Mouse (Mus musculus) limb, embryonic 10.5 days (tissue): ENCODE measurements around the gene Myo1c. TPM values are rescaled to one million over a fixed set of nuclear protein-coding genes. Genes with fewer than 3 reads are reported as not detected.

Source experiments
- DNase-seq: peaks from one replicate; pipeline ENCODE4 v3.0.0-alpha.2; 2017; ENCODE audit warnings: low spot score
- H3K27ac ChIP-seq: fragments of 300-500 bp; sonication (generic); 2 replicates; pipeline ENCODE4 v1.5.1; 2016; ENCODE audit warnings: mild to moderate bottlenecking
- H3K27me3 ChIP-seq: fragments of 300-500 bp; sonication (generic); 2 replicates; pipeline ENCODE4 v1.6.1; 2016; ENCODE audit warnings: low read depth, mild to moderate bottlenecking; ENCODE audit not compliant: poor library complexity, severe bottlenecking
- H3K36me3 ChIP-seq: fragments of 300-500 bp; sonication (generic); 2 replicates; pipeline ENCODE4 v1.6.1; 2016; ENCODE audit warnings: mild to moderate bottlenecking, moderate library complexity
- H3K4me1 ChIP-seq: fragments of 300-500 bp; sonication (generic); 2 replicates; pipeline ENCODE4 v1.6.1; 2016
- H3K4me3 ChIP-seq: fragments of 300-500 bp; sonication (generic); 2 replicates; pipeline ENCODE4 v1.5.1; 2016; ENCODE audit warnings: mild to moderate bottlenecking, moderate library complexity
- H3K9me3 ChIP-seq: fragments of 300-500 bp; sonication (generic); replicated peaks from 2 replicates; pipeline ENCODE4 v1.6.1; 2016; ENCODE audit warnings: mild to moderate bottlenecking
- WGBS: fragments of 180-500 bp; shearing (Covaris S2); methylation state at CpG from one replicate; pipeline ENCODE4 v1.1.7; 2016; 5-methylcytosine and 5-hydroxymethylcytosine counted together
- polyA plus RNA-seq: library from polyadenylated mRNA; unstranded; fragments of >200 nt; fragmentation: Nextera tagmentation; extraction: Ambion mirVana; gene quantifications from 2 replicates; pipeline ENCODE4 v1.2.1, GENCODE M21; 2016

The Myo1c gene
- polyA plus RNA-seq, 1 experiment from 2014 or later = 19.7 TPM

DNA sequence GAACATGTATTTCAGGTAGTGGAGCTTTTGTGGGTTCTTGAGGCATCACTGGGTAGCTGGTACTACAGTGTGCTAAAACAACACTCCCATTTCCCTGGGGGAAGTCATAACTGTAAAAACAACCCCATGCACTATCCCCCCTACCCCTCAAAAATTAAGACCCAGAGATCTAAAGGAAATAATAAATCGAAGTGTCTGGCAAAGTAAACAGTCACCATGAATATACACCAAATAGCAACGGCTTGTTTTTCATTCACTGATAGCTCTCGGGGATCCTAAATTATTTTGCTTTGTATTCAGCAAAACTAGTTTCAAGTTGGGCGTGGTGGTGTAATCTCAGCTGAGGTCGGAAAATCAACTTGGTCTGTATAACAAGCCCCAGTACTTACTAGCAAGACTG is 20.2 kb upstream of the Myo1c start:
- Histone ChIP-seq H3K4me1 (peaks cover 28% of the 10 kb centered on the region), H3K27me3 (no peaks in the 10 kb centered on the region), H3K27ac (peak overlapping the region; percentile 86), H3K36me3 (peaks cover 37% of the 10 kb centered on the region), H3K4me3 (peak overlapping the region; percentile 74), H3K9me3 (no peaks in the 10 kb centered on the region)
- DNase-seq = no peak
- 24% methylated on average over 5 of the region's 5 CpGs for WGBS

DNA sequence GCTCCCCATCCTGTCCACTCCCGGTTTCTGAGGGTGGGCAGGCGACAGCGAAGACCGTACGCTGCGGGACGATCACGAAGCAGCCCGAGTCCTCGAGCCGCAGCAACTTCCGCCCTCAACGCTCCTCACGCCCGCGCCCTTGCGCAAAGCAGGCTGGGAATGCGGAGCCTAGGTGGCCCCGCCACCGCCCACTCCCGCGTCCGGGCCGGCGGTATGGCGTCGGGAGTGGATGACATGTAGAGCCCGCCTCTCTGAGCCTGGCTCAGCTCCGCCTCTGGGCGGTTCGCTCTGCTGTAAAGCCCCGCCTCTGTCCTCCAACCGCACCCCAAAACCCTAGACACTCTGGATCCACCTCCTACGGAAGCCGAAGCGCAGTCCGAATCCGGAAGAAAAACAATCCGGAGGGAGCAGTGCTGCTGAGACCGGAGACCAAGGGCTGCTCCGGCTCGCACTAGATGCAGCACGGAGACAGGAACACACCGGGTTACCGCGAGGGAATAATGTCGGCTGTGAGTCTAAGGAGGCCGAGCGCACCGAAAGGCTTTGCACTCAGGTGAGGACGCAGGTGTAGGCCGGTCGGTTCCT is 19.6 kb upstream of the Myo1c start, which contains the start of gene Inpp5k:
Gene Inpp5k, plus strand, starts transcription at position 344 of the 585 bp plus-strand sequence.
- H3K4me1 ChIP-seq = peaks cover 34% of the 10 kb centered on the region
- peak; percentile 91 for DNase-seq
- whole genome bisulfite sequencing = under 1% methylated on average over 53 of the region's 53 CpGs
- no peaks in the 10 kb centered on the region for H3K27me3 ChIP-seq
- H3K4me3 ChIP-seq = peak within 1 kb of the TSS; percentile 74
- peak within 1 kb of the TSS; percentile 86 for H3K27ac ChIP-seq
- no peaks in the 10 kb centered on the region for H3K9me3 ChIP-seq
- peaks cover 30% of the 10 kb centered on the region for H3K36me3 ChIP-seq

DNA sequence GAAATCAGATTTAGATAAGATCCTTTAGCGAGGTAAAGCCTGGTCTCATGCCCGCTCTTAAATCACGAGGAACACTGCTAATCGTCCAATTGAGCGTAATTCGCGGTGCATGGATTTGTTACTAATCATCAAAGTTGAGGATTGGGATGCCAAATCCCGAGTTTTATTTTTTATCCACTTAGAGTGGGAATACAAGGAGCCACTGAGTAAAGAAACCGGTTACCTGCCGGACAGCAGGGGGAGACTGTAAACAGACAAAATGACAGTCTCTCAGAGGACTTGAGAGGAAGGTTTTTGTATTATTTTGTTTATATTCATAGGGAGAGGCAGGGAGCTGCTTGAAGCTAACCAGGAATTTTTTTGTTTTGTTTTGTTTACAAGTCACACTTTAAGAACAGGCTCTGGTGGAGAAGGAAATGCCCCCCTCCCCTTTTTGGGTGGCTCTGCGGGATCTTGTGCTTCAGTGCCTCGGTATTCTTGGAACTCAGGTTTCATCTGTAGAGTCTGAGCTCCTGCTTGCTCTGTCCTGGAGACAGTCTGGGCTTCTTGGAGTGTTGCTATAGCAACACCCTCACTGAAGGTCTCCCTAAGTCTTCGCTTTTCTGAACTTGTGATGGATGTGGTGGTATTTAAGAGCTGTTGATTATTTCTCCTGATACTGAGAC is 18.6 kb upstream of the Myo1c start:
- peak overlapping the region; percentile 74 for H3K4me3 ChIP-seq
- no peaks in the 10 kb centered on the region for H3K27me3 ChIP-seq
- H3K9me3 ChIP-seq = no peaks in the 10 kb centered on the region
- H3K4me1 ChIP-seq = peaks cover 34% of the 10 kb centered on the region
- 18% methylated on average over 13 of the region's 13 CpGs for WGBS
- no peak for DNase-seq
- H3K27ac ChIP-seq = no peak overlapping the region
- H3K36me3 ChIP-seq = peaks cover 21% of the 10 kb centered on the region

DNA sequence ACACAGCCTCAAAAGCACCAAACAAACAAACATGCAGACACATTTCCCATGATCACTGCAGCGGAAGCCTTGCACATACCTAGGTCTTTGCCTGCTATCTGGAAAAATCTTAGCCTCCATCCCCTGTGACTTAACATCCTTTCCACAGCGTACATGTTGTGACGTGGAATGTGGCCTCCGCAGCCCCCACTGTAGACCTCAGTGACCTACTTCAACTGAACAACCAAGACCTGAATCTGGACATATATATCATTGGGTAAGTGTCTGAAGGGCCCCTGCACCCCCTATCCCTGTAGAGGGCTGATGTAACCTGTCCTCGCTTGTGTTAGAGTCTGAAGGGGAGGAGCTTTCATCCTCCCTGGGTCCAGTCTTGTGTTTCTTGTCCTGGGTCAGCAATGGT is 17.4 kb upstream of the Myo1c start:
- Histone ChIP-seq H3K4me3 (no peak overlapping the region), H3K27ac (no peak overlapping the region), H3K4me1 (peaks cover 34% of the 10 kb centered on the region), H3K27me3 (no peaks in the 10 kb centered on the region), H3K9me3 (no peaks in the 10 kb centered on the region), H3K36me3 (peaks cover 19% of the 10 kb centered on the region)
- 92% methylated on average over 5 of the region's 5 CpGs for WGBS
- DNase-seq = no peak

DNA sequence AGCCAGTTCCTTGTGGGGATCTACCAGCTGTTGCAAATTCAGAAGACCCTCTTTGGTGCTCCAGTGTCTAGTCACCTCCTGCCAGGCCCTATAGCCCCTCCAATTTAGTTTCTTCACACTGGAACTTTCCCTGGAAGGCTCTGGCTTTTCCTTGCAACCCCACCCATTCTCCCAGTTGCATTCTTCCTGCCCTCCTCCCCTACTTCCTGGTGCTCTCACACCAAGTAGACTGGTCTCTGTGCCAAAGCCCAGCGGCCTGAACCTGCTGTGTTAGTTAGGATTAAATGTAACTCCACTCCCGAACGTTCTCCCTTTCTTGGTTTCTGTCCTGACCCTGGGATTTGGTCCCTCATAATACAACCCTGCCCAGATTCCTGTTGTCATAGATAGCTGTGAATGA is 15.5 kb upstream of the Myo1c start:
- H3K9me3 ChIP-seq = no peaks in the 10 kb centered on the region
- peaks cover 11% of the 10 kb centered on the region for H3K36me3 ChIP-seq
- no peak overlapping the region for H3K4me3 ChIP-seq
- H3K27me3 ChIP-seq = no peaks in the 10 kb centered on the region
- H3K27ac ChIP-seq = no peak overlapping the region
- DNase-seq = no peak
- 88% methylated on average over 3 of the region's 3 CpGs for WGBS
- H3K4me1 ChIP-seq = peaks cover 31% of the 10 kb centered on the region

DNA sequence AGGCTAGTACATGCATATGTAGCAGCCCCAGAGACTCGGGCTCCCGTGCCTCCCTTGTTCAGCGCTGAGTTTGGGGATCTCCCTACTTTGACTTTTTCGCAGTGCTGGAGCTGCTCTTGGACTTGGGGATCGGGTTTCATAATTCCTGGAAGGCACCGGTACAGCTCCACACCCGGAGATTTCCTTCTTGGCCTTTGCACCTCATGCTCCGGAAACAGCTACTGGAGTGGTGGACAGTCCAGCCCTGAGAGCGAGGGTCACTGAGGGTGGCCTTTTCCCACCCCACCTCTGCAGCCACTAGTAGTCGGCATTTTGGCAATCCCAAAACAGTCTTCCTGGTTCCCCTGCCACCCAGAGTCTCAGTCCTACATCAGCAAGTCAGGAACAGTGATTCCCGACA is 15.0 kb upstream of the Myo1c start:
- Histone ChIP-seq H3K4me3 (no peak overlapping the region), H3K27ac (no peak overlapping the region), H3K27me3 (no peaks in the 10 kb centered on the region), H3K4me1 (peaks cover 26% of the 10 kb centered on the region), H3K9me3 (no peaks in the 10 kb centered on the region), H3K36me3 (peaks cover 11% of the 10 kb centered on the region)
- DNase-seq = no peak
- WGBS = 74% methylated on average over 11 of the region's 11 CpGs

DNA sequence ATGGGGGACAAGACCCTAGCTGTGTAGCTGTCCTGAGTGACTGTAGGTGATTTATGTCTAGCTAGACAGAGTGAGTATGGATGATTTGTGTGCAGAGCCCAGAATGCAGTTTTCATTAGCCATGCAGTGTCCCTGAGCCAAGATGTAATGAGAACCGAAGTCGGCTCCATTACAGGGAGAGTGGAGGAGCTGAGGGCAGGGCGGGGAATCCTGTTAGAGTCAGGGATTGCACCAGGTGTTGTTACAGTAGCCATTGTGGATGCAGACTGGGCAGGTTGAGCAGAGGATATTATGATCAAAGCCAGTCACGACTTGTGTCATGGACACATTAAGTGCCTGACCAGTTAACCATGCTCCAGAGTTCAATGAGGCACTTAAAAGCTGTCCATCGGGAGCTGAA is 7.0 kb upstream of the Myo1c start:
- Histone ChIP-seq H3K27me3 (no peaks in the 10 kb centered on the region), H3K9me3 (no peaks in the 10 kb centered on the region), H3K36me3 (no peaks in the 10 kb centered on the region), H3K4me1 (no peaks in the 10 kb centered on the region), H3K27ac (no peak overlapping the region), H3K4me3 (no peak overlapping the region)
- no peak for DNase-seq
- WGBS = 77% methylated on average over 5 of the region's 5 CpGs

DNA sequence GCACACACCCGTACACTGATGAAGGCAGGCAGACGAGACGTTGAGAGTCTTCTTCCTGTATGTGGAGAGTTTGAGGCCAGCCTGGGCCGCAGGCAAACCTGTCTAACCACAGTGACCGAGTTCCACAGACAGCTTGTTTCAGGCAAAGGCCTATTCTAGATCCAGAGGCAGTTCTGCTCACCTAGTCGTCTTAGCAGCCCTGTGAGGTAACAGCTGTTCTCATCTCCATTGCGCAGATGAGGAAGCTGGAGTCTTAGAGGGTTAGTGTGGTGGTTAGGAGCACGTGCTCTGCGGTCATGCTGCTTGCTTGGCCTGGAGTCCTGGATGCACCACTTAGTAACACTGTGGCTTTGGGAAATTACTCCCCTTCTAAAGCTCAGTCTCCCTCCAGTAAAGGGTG is 5.6 kb upstream of the Myo1c start:
- Histone ChIP-seq H3K27me3 (no peaks in the 10 kb centered on the region), H3K27ac (no peak overlapping the region), H3K9me3 (no peaks in the 10 kb centered on the region), H3K4me1 (peaks cover 4% of the 10 kb centered on the region; the same call in 1 of the 2 replicates), H3K4me3 (no peak overlapping the region), H3K36me3 (no peaks in the 10 kb centered on the region)
- 82% methylated on average over 9 of the region's 9 CpGs for WGBS
- no peak for DNase-seq

DNA sequence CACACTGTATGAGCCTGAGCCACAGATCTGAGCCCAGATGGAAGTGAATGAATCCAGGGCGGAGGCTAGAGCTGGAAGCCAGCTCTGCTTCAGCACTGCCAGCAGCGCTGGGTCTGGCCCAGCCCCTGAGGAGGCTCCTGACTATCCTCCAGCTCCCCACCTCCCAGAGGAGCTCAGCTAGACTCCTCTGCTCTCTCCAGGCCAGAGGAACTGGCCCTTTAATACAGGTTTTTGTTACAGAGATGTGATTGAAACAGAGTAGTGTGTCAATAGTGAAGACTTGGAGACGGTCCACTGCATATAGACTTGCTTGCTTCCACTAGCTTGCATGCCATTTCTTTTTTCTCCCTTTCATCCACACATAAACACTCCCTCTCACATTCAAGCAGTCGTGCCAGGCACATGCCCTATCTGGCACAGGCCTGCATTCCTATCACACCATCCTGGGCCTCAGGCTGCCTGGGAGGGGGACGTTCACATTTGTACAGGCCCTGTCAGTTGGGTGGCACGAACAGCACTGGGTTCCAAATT is 2.6 kb upstream of the Myo1c start:
- Histone ChIP-seq H3K9me3 (no peaks in the 10 kb centered on the region), H3K4me3 (no peak overlapping the region), H3K27ac (no peak overlapping the region), H3K4me1 (peaks cover 30% of the 10 kb centered on the region), H3K27me3 (peaks cover 11% of the 10 kb centered on the region), H3K36me3 (no peaks in the 10 kb centered on the region)
- DNase-seq = no peak
- 73% methylated on average over 6 of the region's 6 CpGs for WGBS

DNA sequence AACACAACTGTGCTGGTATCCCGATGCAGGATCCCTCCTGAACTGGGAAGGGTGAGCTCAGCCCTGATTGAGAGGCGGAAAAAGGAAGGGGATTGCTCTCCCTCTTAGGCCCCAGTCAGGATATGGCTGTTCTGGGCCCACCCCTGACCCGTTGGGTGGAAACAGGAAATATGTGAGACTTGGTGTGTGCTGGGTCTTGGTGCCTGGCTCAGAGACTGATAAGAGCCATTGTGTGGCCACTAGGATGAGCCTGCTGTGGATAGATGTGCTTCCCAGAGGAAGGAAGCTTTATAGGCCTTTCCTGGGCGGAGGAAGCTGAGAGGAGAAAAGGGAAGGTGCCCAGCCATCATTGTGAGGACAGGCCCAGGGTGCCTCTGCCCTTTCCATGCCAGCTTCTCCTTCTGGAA is 1.1 kb upstream of the Myo1c start:
- Histone ChIP-seq H3K4me3 (no peak overlapping the region), H3K4me1 (peaks cover 43% of the 10 kb centered on the region), H3K27ac (no peak overlapping the region; the same call in 1 of the 2 replicates), H3K9me3 (no peaks in the 10 kb centered on the region), H3K27me3 (peaks cover 25% of the 10 kb centered on the region), H3K36me3 (no peaks in the 10 kb centered on the region)
- DNase-seq = no peak
- 68% methylated on average over 4 of the region's 4 CpGs for WGBS

DNA sequence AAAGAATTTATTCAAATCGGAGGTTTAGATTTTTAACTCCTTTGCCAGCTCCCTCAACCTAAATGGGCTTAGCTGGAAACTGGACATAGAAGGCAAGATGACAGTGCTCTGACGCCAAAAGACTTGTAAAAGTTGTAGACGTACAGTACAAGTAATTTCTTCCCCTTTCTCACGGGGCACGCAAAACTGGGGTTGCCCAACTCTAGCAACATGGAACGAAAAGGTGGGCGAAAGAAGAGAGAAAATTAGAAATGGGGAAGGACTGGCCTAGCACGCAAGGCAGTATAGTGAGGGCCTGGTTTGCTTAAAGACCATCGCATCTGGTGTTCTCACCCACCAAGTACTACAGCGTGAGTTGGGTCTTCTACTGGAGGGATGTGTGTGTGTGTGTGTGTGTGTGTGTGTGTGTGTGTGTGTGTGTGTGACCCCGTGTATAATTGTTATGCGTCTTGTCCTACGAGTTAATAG is 688 bp downstream of the Myo1c start:
- H3K4me1 ChIP-seq = peaks cover 60% of the 10 kb centered on the region
- peaks cover 40% of the 10 kb centered on the region for H3K27me3 ChIP-seq
- H3K9me3 ChIP-seq = no peaks in the 10 kb centered on the region
- no peaks in the 10 kb centered on the region for H3K36me3 ChIP-seq
- peak overlapping the region; percentile 87 for H3K27ac ChIP-seq
- WGBS = 60% methylated on average over 10 of the region's 13 CpGs
- DNase-seq = no peak
- H3K4me3 ChIP-seq = peak overlapping the region; percentile 73

DNA sequence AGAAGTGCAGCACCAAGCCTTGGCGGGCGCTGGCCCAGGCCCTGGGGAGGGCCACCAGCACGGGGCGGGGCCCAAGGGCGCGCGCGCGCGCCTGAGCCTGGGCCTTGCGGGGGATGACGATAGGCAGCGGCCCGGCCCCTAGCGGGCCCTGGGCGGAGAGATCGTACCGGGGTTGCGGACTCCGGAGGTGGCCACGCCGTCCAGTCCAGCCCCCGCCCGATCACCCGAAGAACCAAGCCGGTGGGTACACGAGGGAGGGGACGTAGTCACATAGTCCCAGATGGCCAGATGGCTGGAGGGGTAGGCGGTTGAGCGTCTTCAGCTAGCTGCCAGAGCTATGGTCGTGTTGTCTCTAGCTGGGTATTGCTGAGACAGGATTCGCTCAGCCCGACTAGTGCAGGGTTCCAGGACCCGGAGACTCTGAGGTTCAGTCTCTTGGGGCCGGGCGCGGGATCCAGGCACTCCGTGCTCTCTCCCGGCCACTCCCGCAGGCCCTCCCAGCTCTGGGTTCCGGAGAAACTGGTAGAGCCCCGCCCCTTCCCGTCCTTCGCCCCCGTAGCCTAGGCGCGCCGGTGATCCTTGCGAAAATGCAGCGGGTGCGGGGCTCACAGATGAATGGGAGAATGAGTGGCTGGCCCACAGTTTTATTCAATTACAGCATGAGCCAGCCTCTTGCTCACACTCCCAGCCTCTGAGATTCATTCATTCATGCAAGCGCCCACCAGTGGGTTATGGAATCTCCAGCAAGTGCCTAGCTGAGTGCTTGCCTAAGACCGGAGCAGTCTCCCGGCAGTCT is 1.3 kb downstream of the Myo1c start:
- Histone ChIP-seq H3K4me1 (peaks cover 66% of the 10 kb centered on the region), H3K4me3 (peak overlapping the region; percentile 73), H3K9me3 (no peaks in the 10 kb centered on the region), H3K27ac (peak overlapping the region; percentile 87), H3K36me3 (no peaks in the 10 kb centered on the region), H3K27me3 (peaks cover 42% of the 10 kb centered on the region)
- whole genome bisulfite sequencing = under 1% methylated on average over 52 of the region's 54 CpGs
- peak; percentile 77 for DNase-seq
